Mouse (Mus musculus): ENCODE results near the gene F5.

The F5 gene

DNA sequence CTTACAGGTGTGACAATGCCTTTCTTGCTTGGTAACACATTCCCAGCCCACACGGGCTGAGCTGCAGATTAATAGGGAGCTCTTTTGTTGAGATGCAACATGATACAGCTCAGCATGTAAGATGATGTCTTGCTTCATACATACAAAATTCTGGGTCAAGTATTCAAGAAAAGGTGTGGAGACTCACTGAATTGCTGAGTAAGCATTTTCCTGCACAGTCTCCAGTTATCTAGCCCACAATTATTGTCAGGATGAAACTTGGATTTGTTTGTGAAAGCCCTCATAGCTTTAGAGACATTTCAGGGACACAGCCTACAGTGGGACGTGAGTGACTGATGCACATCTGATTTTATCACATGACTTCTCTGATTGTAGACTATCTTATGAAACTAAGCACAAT, 89.9 kb downstream of the F5 start:
- DNase-seq: no peak

DNA sequence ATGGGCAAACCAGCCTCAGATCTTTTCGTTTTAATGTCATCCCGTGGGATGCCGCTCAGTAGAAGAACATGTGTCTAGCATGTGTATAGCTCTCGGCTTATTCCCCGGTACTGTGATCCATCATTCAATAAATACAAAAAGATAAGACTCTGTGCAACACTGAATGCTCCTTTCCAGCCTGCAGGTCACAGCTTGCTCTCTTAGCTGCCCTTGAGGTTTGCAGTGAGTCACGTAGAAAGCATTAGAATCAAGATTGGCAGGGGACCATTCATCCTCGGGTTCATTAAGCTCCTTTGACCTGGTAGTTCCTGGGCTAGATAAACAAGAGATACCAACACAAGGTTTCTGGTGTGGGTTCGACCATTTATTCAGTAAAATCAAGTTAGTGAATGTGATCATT, 91.2 kb downstream of the F5 start:
- no peak for DNase-seq

DNA sequence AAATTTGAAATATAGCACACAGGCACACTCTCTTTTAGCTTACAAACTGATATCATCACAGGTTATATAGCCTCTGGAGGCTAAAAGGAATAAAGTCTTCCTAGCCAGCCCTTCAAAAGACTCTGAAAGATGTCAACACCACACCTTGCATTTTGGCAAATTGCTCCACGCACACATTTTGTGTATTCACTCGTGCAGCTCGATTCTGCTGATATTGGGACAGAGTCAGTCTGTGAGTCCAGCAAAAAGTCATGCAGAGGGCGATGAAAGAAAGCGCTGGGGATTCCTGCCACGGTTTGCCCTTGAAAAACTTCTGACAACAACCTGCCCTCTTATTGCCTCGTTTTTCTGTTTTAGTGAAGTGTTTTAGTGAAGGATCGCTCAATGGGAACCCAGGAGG, 95.8 kb downstream of the F5 start:
- no peak for DNase-seq

DNA sequence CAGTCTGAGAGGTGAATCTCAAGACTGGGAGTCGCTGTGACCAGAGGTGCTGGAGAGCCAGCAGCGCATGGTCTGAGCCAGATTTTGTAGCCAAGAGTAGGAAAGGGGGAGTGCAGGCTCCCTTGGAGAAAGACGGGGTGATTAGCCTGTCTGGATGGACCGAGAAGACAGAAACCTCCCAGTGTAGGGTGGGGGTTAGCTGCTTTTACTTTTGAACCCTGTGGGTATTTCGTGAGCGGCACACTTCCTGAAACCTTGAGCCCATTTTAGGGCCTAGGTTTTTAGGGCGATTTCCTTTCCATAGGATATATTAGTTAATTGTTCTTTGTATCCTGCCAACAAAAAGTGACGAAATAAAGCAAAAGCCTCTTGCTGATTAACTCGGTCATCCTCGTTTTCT, 96.3 kb downstream of the F5 start:
- peak in 1 of 2 experiments; percentile 14 for DNase-seq

DNA sequence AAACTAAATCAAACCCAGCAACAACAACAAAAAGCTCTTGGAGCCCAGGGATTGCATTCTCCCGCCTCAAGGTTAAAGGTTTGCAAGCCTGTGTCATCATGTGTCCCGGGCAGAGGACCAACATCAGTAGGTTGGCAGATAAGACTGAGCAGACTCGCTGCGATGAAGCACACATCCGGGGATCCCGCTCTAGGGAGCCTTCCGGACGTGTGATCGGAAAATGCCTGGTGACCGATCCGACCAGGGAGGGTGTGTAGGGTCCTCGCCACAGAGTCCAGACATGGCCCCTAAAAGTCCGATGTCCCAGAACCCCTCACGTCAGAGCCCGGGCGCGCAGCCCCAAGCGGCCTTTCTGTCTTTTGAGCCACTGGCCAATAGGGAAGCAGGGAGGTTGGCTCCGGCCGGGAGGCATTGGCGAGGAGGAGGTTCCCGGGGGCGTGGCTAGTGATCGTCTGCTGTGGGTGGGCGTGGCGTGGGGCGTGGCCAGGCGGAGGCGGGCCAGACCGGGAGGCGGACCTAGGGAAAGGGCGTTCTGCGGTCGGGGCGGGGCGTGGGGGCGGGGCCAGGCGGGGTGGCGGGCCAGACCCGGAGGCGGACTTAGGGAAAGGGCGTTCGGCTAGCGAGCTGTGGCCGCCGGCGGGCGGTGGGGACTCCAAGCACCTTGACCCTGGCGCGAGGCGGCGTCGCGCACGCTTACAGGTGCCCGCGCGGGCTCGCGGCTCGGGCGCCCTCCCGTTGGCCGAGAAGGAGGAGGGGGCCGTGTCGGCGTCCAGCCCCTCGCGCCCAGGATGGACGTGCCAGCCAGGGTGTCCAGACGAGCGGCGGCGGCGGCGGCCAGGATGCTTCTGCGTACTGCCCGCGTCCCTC, 97.1 kb downstream of the F5 start, which contains the start of gene Slc19a2:
Gene Slc19a2 (plus strand): TSS at position 582 of the 867 bp plus-strand sequence.
- peak; percentile 97 for DNase-seq

DNA sequence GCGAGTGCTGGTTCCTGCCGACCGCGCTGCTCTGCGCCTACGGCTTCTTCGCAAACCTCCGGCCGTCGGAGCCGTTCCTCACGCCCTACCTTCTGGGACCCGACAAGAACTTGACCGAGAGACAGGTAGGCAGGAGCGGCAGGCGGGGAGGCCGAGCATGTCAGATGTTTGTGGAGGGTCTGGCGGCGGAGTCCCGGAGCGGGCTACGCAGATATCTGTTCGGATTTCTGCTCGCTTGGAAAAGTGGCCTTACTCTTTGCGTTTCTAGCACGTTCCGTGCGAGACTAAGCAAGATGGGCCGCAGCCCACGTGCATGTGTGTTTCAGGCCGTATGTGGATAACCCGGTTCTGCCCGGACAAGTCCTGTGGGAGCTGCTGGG, 97.7 kb downstream of the F5 start:
- no peak for DNase-seq

DNA sequence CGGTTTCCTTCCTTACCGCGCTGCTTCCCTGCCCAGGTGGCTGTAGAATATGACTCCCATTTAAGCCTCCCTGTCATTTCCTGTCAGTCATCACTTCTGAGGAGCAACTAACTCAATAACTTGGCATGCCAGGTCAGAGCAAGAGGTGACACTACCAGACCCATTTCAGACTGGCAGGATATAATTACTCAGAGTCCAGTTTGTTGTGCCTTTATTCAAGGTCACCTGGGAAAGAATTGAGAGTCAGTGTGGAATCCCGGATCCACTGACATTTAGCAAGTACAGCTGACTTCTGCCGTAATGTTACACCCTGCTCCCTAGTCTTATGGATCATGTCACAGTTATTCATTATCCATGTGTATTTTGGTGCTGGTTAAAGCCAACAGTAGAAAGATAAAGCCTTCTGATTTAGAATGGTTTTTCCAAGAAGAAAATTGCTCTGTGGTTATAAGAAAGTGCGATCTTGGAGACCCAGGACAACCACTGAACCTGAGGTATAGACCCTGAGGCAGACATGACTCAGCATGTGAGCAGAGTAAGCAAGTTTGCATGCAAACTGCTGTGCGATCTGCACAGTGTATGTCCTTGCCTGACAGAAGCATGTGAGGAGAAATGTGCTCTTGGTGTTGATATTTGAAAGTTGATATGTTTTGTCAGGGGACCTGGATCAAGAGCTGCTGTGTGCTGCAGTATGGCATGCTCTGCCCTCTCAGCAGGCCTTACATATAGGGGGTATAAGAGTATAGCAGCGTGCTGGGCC, 98.9 kb downstream of the F5 start:
- peak in 1 of 2 experiments; percentile 2 for DNase-seq

DNA sequence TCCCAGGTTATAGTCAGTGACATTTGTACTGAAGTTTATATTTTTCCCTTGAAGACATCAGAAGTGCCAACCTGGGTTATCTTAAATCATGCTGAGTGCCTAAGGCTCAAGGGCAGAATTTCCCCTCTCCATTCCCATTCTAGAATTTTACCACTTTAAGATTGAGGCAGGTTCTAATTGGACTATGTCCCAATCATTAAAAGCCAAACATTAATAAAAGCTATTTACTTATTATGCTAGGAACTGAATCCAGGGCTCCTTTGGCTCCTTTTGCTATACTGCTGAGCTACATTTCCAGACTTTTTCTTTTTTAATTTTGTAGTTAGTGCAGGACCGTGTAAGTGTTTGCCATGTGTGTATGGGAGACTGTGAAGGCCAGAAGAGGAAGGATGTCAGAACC, 99.8 kb downstream of the F5 start:
- DNase-seq: no peak

DNA sequence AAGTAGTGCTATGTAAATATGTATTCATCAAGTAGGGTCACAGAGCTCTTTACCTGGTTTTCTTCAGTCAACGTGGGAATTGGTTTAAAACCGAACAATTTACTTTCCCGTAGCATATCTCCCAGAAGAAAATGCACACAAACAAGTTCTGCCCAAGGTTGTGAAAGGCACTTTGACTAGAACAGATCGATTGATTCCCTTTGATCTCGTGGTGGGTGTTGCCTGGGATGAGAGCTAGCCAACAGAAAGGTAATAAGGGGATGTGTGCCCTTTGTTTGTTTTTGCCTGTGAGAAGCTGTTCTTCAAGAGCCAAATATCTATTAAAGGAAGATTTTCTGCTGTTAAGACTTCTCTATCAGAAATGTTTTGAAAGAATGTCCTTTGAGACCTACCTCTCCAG, 100.9 kb downstream of the F5 start:
- DNase-seq: no peak

DNA sequence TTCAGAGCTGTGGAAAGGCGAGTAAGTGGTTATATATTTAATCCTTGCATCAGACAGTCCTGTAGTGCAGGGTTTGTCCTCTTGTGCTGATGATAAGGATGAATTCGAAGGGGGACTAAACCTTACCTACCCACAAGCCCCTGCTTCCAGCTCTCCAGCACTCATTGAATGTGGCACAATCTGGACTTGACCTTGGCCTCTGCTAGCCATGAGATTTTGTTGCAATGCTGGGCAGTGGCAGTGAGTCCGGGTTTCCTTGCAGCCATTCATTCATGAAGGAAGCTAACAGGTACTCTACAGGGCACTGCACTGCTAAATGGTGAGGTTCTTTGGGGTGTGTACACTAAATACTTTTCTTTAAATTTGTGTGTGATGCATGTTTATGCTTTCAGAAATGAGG, 103.2 kb downstream of the F5 start:
- DNase-seq: no peak

DNA sequence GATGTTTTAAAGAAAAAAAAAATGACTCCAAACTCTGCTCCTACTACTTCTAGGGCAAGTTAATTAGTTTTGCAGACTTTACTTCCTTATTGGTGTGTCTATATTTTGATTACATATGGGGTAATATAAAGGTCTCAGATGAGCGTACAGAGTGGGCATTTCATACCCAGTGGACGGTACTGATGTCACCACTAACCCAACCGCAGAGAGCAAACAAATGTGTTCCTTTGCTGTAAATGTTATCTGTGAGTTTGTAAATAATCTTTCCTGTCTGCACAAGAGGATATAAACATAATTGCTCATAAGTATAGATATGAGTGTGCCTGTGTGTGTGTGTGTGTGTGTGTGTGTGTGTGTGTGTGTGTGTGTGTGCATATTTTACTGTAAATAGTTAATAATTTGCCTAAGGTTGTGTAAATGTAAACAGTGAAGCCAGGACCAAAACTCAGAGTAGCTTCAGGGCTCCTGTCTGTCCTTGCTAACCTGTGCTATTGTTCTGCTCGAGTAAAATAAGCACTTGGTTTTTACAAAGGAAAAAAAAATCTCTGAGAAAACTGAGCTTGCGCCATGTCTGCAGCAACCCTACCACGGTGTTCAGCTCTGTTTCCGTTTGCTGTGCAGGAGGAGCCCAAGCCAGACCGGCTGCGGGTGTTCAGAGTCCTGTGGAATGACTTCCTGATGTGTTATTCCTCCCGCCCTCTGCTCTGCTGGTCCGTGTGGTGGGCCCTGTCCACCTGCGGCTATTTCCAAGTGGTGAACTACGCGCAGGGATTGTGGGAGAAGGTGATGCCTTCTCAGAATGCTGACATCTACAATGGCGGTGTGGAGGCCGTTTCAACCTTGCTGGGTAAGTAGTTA, 108.8 kb downstream of the F5 start:
- no peak for DNase-seq

DNA sequence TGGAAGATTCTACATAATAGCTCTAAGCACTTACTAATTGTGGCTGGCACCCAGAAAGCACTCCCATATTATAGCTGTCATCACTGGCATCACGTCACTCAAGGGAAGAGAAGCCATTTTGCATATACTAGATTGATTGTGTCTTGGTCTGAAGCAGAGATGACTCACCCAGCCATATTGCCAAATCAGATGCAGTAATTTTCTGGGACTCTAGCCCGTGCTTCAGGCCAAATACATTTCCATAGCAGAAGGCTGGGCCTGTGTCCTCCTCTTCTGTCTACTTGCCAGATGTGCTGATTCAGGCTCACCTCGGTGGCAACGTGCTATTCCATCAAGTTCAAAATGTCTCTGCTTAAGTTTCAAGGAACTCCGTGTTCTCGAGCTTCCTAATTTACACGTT, 109.9 kb downstream of the F5 start:
- no peak for DNase-seq

All from kidney, adult 8-10 months (tissue).